Mouse (Mus musculus) heart, postnatal 14 days (tissue): ENCODE data around the gene Hist1h4i. TPM values are rescaled to one million over a fixed set of nuclear protein-coding genes. Genes with fewer than 3 reads are reported as not detected.

Experiments
- DNase-seq, 2 experiments: peaks; one replicate each; pipeline ENCODE4 v3.0.0; 2021 to 2022
- intact Hi-C: fragments of 180-260 bp; cut with DNase I; formaldehyde crosslinking; loops from one replicate; pipeline ENCODE4 v1.15.1; 2025
- microRNA-seq, 2 experiments: library from miRNA; unstranded; fragments of <30 nt; microRNA quantifications; one replicate each; pipeline ENCODE4 v1.2.0; 2021 to 2022
- total RNA-seq, 2 experiments: library from RNA; stranded (reverse); gene quantifications; 2 replicates each; pipeline ENCODE4 v1.2.3; 2021

Hist1h4i gene
- total RNA-seq, 2 experiments from 2014 or later, result 29.6 to 55.4 TPM

GRCm38 (mm10) chr13:21995331-21995914, 45.7 kb downstream of the Hist1h4i start:
- intact Hi-C loops, result no loop called here
- DNase-seq, result peak; percentile 21 to 40

GRCm38 (mm10) chr13:21994896-21995295, 46.3 kb downstream of the Hist1h4i start:
- intact Hi-C loops, result no loop called here
- no peak for DNase-seq

DNA sequence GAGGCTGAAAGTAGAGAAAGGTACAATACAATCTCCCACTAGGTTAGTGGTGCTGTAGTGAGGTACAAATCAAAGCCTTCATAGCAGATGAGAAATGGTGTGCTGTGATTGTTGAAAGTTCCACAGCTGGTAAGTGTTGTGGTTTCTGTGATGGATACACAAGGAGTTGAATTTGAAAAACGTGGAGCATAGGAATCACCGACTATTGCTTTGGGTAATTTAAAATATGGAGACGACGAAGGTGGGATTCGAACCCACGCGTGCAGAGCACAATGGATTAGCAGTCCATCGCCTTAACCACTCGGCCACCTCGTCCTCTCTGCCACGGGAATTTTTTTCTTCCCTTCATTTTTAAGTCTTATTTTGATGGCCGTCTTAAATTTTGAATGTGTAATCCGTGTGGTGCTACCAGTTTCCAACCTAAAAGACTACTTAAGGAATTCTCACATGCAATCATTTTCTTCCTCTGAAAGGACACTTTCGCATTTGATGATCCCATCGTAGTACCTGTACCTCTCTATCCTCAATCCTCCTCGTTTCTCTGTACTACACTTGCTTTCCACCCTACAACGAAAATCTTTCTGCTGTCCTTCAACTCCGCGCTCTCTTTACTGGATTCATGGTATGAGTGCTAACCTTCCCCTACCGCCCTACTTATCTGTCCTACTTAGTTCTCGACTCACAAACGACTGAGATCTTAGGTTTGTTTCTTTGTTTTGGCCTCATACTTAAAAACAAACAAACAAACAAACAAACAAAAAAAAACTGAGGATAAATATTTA, 47.0 kb downstream of the Hist1h4i start:
- peak in 1 of 2 experiments; percentile 14 for DNase-seq
- intact Hi-C loops, result no loop called here

DNA sequence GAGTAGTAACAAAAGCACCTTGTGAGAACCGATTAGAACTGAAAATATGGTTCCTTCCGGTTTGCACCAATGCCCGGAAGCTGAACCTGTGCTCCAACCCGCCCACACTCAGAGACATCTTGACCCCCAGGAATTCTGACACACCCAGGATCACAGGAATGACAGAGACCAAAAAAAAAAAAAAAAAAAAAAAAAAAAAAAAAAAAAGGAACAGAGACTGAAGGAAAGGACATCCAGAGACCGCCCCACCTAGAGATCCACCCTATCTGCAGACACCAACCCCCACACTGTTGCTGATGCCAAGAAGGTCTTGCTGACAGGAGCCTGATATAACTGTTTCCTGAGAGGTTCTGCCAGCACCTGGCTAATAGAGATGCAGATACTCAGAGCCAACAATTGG, 48.6 kb downstream of the Hist1h4i start:
- intact Hi-C loops, result no loop called here
- no peak for DNase-seq

Small RNAs within 50 kb of the gene (microRNA-seq; reads per million reads assigned to microRNA genes)
- gene Gm26300, result 0 reads per million in 2 experiments
- 0 reads per million in 2 experiments for gene Gm44390
- gene Gm44486, result 0 reads per million in 2 experiments

Other genes starting within 250 kb of the Hist1h4i start
- gene Hist1h2bq, start 231.2 kb downstream of the Hist1h4i start, total RNA-seq, result 100 to 1,000 TPM in 1 of 2 experiments, 10 to 100 TPM in 1; 53.2 to 110 TPM
- not detected for gene Hist1h2ao, start 230.9 kb downstream of the Hist1h4i start, total RNA-seq
- gene Hist1h4m, start 229.6 kb downstream of the Hist1h4i start, total RNA-seq, result 100 to 1,000 TPM; 163 to 280 TPM
- 10 to 100 TPM in 1 of 2 experiments, 1 to 10 TPM in 1; 9.1 to 16.3 TPM for gene Hist1h4n, start 209.2 kb downstream of the Hist1h4i start, total RNA-seq
- 100 to 1,000 TPM in 1 of 2 experiments, 10 to 100 TPM in 1; 85.4 to 183 TPM for gene Hist1h2ap, start 207.9 kb downstream of the Hist1h4i start, total RNA-seq
- 100 to 1,000 TPM in 1 of 2 experiments, 10 to 100 TPM in 1; 52.5 to 108 TPM for gene Hist1h2br, start 207.6 kb downstream of the Hist1h4i start, total RNA-seq
- gene Zfp184, start 96.3 kb downstream of the Hist1h4i start, total RNA-seq, result under 1 TPM; 0.62 to 0.90 TPM
- not detected for gene Pom121l2, start 60.2 kb downstream of the Hist1h4i start, total RNA-seq
- 10 to 100 TPM in 1 of 2 experiments, not detected in 1; 11.6 TPM for gene Prss16, start 31.6 kb downstream of the Hist1h4i start, total RNA-seq
- gene Hist1h2ah, start 5.8 kb downstream of the Hist1h4i start, total RNA-seq, result 100 to 1,000 TPM in 1 of 2 experiments, 10 to 100 TPM in 1; 69.3 to 132 TPM
- 100 to 1,000 TPM in 1 of 2 experiments, 10 to 100 TPM in 1; 67.9 to 160 TPM for gene Hist1h2bk, start 5.5 kb downstream of the Hist1h4i start, total RNA-seq
- gene Hist1h2ag, start 1.6 kb upstream of the Hist1h4i start, total RNA-seq, result 100 to 1,000 TPM in 1 of 2 experiments, 10 to 100 TPM in 1; 44.4 to 112 TPM
- 10 to 100 TPM; 36.4 to 83.6 TPM for gene Hist1h2bj, start 1.9 kb upstream of the Hist1h4i start, total RNA-seq
- gene Vmn1r188, start 43.1 kb upstream of the Hist1h4i start, total RNA-seq, result not detected
- not detected for gene Vmn1r189, start 64.5 kb upstream of the Hist1h4i start, total RNA-seq
- gene Vmn1r191, start 142.6 kb upstream of the Hist1h4i start, total RNA-seq, result not detected
- gene Vmn1r192, start 149.8 kb upstream of the Hist1h4i start, total RNA-seq, result not detected
- gene Vmn1r193, start 181.8 kb upstream of the Hist1h4i start, total RNA-seq, result not detected
- not detected for gene Vmn1r194, start 202.9 kb upstream of the Hist1h4i start, total RNA-seq
- not detected for gene Vmn1r195, start 229.2 kb upstream of the Hist1h4i start, total RNA-seq
- gene Vmn1r196, start 248.6 kb upstream of the Hist1h4i start, total RNA-seq, result not detected